Mouse (Mus musculus): ENCODE measurements around the gene Arsj.

Arsj gene

GRCm38 (mm10) chr3:126363568-126364505 lies at the start of gene Arsj:
Arsj (plus strand) TSS chr3:126363684.
- peak; percentile 14 to 18 for DNase-seq

- DNase-seq = no peak
Measured at GRCm38 (mm10) chr3:126324872-126325498, 38.5 kb upstream of the Arsj start.

DNA sequence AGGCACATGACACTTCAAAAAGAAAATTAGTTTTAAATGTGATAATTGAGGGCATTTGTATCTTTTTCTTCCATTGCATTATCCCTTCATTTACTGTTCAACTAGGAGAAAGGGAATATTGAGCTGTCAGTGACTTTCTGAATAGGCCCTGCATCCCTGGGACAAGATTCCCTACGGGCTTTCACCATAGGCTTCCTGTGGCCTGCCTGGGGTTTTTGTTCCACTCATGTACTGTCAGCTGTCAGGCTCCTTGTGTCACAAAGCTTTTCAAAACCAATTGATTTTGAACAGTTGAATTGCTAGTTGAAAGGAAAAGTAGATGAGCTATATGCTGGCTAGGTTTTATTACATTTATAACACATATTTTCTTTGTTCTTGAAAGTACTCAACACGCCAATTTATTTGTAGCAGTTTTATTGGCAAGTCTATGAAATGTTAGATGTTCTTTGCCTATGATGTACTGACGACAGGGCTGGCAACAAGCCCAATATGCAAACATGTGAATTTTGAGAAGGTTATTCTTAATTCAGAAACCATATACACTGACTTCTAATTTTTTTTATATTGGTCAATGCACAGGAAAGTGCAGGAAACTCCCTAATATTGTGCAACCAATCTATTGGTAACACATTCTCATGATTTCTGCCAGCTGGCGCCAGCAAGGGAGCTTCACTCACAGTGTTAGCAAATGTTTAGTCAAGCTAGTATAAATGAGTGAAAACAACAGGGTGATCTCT lies 37.4 kb upstream of the Arsj start:
- DNase-seq = peak; percentile 24 to 34

- DNase-seq = no peak
Measured at GRCm38 (mm10) chr3:126326628-126327325, 36.7 kb upstream of the Arsj start.

GRCm38 (mm10) chr3:126335329-126335728 lies 28.2 kb upstream of the Arsj start:
- DNase-seq = peak in 1 of 2 experiments; percentile 1

GRCm38 (mm10) chr3:126344745-126345144 lies 18.7 kb upstream of the Arsj start:
- no peak for DNase-seq

DNA sequence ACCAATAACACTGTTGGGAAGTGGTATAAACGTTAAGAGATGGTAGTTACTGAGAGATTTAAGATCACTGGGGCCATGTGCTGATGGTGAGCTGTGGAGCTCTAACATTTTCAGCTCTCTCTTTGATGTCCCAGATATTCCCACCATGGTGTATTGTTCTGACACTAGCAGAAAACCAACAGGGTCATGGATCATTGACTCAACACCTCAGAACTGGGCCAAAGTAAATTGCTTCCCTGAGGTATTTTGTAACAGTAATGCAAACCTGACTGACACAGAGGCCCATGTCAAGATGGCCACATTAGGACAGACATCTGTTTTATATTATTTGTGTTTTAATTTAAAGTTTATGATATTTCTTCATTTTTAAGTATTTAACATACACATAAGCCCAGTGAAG lies 3.7 kb upstream of the Arsj start:
- DNase-seq = no peak

DNA sequence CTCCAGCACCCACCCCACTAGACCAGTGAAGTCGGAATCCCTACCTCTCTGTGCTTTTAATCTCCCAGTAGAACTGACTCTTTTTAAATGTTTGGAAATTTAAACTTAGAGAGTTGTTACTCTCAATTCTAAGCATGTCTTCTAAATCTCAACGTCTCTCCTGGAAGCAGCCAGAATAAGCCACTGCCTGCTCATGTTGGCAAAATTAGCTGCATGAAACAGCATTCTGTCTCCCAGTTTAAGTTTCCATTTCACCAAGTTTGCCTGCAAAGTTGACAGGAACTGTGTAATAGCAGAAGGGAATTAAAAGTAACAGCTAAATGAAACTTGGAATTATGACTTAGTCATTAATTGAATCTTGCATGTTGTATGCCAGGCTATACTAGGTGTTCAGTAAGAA lies 1.1 kb upstream of the Arsj start:
- DNase-seq = no peak

- DNase-seq = no peak
Measured at GRCm38 (mm10) chr3:126362931-126363525, 456 bp upstream of the Arsj start.

DNA sequence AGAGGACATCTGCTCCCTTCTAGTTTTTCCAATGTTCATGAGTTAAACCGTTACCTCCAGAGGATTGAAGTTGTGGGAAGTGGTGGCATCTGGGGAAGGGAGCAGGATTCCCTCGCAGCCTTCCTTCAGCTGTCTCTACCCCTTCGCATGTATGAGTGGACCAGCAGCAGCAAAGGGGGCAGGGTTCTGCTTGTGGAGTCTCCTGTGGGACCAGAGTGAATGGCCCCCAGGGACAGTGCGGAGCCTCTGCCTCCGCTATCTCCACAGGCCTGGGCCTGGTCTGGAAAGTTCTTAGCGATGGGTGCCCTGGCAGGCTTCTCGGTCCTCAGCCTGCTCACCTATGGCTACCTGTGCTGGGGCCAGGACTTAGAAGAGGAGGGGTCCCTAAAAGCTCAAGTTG lies 1.1 kb downstream of the Arsj start:
- DNase-seq = no peak

DNA sequence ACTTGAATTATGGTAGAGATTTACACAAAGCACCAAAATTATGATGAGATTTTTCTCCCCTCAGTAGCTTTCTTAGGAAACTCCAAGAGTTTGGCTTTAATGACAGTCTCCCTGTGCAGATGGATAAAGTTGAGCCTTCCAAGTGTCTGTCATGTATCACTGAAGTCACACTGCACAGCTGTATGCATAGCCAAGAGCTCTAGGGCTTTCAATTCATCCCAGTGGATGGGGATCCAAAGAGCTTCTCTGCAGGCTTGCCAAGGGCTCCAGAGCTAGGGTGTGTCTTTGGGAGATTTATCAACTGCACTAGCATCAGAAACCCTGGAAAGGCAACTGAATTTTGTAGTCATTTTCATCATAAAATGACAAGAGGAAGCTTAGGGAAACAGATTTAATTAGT lies 7.1 kb downstream of the Arsj start:
- no peak for DNase-seq

- no peak for DNase-seq
Measured at GRCm38 (mm10) chr3:126372815-126373545, 9.5 kb downstream of the Arsj start.

- DNase-seq = no peak
Measured at GRCm38 (mm10) chr3:126373721-126374120, 10.2 kb downstream of the Arsj start.

DNA sequence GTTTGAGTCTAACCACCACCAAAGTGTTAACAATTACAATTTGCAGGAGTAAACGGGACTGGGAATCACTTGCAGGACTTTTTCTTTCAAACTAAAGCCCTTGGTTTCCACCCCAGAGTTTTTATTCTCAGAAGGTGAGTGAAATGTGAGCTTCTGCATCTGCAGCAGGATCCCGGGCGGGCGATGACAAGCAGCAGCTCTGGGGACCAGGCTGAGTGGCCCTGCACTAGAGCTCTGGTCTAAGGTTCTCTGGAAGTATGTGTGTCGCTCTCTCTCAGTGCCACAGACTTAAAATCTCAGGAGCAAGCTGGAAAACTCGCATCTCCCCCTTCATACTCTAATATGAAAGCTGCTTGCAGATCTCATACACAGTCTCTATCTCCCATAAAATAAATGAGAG lies 15.8 kb downstream of the Arsj start:
- DNase-seq = no peak

DNA sequence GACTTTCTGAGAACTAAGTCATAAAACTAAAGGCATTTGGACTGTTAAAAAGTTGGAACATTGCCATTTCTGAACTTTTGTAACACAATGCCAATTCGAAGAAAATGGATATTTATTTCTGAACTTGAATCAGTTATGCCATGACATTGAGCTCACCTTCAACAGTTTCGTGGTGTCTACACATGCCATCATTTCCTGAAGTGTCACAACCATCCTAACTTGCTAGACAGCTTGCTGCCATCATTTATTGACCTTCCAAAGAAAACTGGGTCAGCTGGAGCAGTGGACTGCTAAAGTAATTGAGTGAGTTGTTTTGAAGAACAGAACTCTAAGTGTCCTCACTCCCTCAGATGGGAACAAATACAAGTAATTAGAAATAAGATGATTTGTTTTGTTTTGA lies 16.2 kb downstream of the Arsj start:
- no peak for DNase-seq

DNA sequence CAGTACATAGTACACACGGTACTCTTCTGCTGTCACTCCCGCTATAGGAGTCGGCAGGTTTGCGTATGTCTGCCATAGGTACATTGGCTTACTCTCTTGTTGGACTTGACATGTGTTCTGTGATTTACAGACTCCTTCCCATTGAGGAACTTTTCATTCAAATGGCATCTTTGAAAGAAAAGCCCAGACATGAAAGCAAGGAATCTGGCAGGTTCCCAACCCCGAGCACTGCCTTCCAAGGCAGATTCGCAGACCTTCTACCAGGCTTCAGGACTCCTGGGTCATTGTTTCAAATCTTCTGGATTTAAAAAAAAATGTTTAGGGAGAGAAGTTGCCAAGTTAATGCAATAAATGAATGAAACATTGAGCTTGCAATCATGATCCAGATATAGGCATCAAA lies 19.8 kb downstream of the Arsj start:
- DNase-seq = no peak

GRCm38 (mm10) chr3:126384657-126385438 lies 21.4 kb downstream of the Arsj start:
- no peak for DNase-seq

GRCm38 (mm10) chr3:126397451-126397850 lies 34.0 kb downstream of the Arsj start:
- no peak for DNase-seq

DNA sequence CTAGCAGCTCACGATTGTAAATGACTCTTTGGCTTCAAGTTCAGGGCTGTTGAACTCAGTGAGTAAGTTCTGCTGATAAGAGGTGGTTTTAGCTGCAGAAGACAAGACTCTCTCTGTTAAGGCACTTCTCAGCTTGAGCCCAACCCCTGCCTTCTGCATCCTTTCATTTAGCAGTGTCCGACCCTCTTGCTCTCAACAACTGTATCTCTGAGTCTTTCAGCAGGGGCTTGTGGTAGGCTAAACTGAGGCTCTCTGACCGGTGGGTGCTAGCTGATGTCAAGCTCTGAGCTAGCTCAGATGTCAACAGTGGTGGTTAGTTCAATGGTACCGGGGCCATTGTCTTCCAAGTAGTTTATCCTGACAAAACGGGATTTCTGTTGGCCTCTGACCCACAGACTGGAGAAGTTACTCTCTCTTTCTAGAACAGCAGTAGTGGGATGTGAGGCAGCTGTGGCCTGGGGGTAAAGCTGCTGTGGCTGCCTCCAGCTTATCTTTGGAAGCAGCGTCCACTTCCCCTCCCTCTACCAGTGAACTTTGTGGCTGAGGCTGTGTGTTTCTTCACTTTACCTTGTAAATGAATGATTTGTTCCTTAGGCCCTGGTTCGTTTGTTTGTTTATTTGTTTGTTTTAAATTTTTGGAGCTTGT lies 34.6 kb downstream of the Arsj start:
- DNase-seq = no peak

DNA sequence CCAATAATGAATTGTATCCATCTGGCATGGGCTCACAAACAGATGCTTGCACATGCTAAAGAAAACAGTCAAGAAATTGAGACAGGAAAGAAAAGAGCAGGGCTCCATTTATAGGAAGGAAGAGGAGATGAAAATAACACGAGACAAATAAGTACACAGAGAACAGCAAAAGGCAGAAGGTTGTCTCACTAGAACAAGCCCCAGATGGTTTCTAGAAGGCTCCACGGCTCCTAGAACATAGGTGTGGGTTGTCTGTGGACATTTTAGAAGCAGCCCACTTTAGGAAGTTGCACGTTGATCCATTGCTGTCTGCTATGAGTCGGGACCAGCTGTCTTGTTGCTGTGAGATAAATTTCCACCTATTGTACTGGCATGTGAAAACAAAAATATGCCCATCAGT lies 37.2 kb downstream of the Arsj start:
- DNase-seq = no peak

Measured in lung, adult 18-20 months (tissue).